Mouse (Mus musculus): Measurements from ENCODE around the gene A430089I19Rik. TPM values are rescaled to one million over a fixed set of nuclear protein-coding genes. Genes with fewer than 3 reads are reported as not detected.
"Not testable (repeated sequence)": the region's sequence is repeated elsewhere in the genome, so short reads cannot be mapped to it uniquely, and the experiment has no call there.

A430089I19Rik gene
- total RNA-seq (2021): not detected

- intact Hi-C loops (cut with DNase I); DNase-seq: not testable (repeated sequence)
These were observed at the start of gene A430089I19Rik for GRCm38 (mm10) chr5:94306696-94307095. Gene A430089I19Rik, minus strand, starts transcription at chr5:94306796.

DNA sequence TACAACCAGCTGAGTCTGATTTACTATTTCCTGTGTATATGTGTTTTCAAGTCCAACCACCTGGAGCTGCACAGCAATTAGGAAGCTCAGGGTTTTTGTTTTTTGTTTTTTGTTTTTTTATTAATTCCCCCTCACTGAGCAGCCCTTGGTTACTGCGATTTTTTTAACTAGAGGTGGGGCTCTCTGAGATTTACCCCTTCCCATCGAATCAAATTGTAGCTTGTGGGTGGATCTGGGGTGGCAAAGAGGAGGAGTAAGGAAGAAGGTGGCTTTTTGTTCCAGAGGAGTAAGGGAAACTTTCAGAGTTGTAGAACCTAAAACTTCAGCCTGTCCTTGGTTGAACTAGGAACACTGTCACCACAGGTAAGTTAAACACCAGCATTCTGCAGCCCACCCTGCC is 32.9 kb upstream of the A430089I19Rik start, which contains the start of gene AA792892:
Gene AA792892, plus strand, starts transcription at position 301 of the 400 bp plus-strand sequence.
- DNase-seq; intact Hi-C loops (cut with DNase I): not testable (repeated sequence)

DNA sequence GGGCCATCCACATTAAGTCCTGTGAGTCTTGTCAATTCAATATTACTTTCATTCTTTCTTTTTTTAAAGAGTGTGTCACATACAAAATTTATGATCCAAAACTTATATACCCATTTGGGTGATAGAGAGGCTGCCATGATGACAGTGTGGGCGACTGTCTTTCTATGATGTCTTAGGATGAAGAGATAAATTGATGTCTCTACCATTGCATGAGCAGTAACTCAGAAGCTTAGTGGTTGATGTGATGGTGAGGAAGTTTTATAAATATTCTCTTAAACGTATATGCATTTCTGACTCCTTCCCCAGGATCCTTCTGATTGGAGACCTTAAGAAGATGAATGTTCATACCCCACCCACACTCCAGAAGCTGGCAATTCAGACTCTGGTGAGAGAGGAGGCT is 7.5 kb upstream of the A430089I19Rik start, which contains the start of gene Gm6502:
Gene Gm6502, plus strand, starts transcription at position 301 of the 400 bp plus-strand sequence.
- intact Hi-C loops (cut with DNase I): not testable (repeated sequence)

More for the DNA sequence above, 7.5 kb upstream of the A430089I19Rik start, which contains the start of gene Gm6502:
- not testable (repeated sequence) for DNase-seq

Other genes starting within 250 kb of the A430089I19Rik start
- gene BC061212, start 236.3 kb downstream of the A430089I19Rik start, total RNA-seq (2021): not detected
- gene Gm6351, start 230.4 kb downstream of the A430089I19Rik start, total RNA-seq (2021): not detected
- gene Gm3106, start 88.8 kb downstream of the A430089I19Rik start, total RNA-seq (2021): not detected
- gene Gm6502, start 7.6 kb upstream of the A430089I19Rik start, total RNA-seq (2021): not detected
- gene AA792892, start 33.0 kb upstream of the A430089I19Rik start, total RNA-seq (2021): not detected
- not detected for gene Gm7682, start 139.0 kb upstream of the A430089I19Rik start, total RNA-seq (2021)
- not detected for gene Gm3139, start 219.5 kb upstream of the A430089I19Rik start, total RNA-seq (2021)